Mouse (Mus musculus) stomach, embryonic 15.5 days (tissue): Measurements from ENCODE around the gene Bcor. TPM values are rescaled to one million over a fixed set of nuclear protein-coding genes. Genes with fewer than 3 reads are reported as not detected.

Experiments
- ATAC-seq: fragments of 200-750 bp; cut with Nextera tagmentation; 2 replicates; pipeline ENCODE4 v1.8.0; 2017; ENCODE audit warnings: low read depth, moderate number of reproducible peaks, moderate TSS enrichment; ENCODE audit not compliant: insufficient read depth, low FRiP score
- H3K27ac ChIP-seq: fragments of 300-500 bp; sonication (generic); 2 replicates; pipeline ENCODE4 v1.5.1; 2015; ENCODE audit warnings: mild to moderate bottlenecking, inconsistent platforms
- H3K27me3 ChIP-seq: fragments of 300-500 bp; sonication (generic); replicated peaks from 2 replicates; pipeline ENCODE4 v1.6.1; 2015; ENCODE audit warnings: inconsistent platforms
- H3K36me3 ChIP-seq: fragments of 300-500 bp; sonication (generic); 2 replicates; pipeline ENCODE4 v1.6.1; 2015; ENCODE audit warnings: inconsistent platforms
- H3K4me1 ChIP-seq: fragments of 300-500 bp; sonication (generic); 2 replicates; pipeline ENCODE4 v1.6.1; 2015; ENCODE audit warnings: inconsistent platforms
- H3K4me2 ChIP-seq: fragments of 300-500 bp; sonication (generic); 2 replicates; pipeline ENCODE4 v1.6.1; 2015; ENCODE audit warnings: mild to moderate bottlenecking, inconsistent platforms
- H3K4me3 ChIP-seq: fragments of 300-500 bp; sonication (generic); replicated peaks from 2 replicates; pipeline ENCODE4 v1.5.1; 2015; ENCODE audit warnings: inconsistent platforms
- H3K9ac ChIP-seq: fragments of 300-500 bp; sonication (generic); 2 replicates; pipeline ENCODE4 v1.6.1; 2015; ENCODE audit warnings: inconsistent platforms
- H3K9me3 ChIP-seq: fragments of 300-500 bp; sonication (generic); 2 replicates; pipeline ENCODE4 v1.6.1; 2016; ENCODE audit warnings: inconsistent platforms
- WGBS: fragments of 180-500 bp; shearing (Covaris S2); methylation state at CpG from one replicate; pipeline ENCODE4 v1.1.7; 2015; 5-methylcytosine and 5-hydroxymethylcytosine counted together
- polyA plus RNA-seq: library from polyadenylated mRNA; unstranded; fragments of >200 nt; fragmentation: Nextera tagmentation; extraction: Ambion mirVana; gene quantifications from 2 replicates; pipeline ENCODE4 v1.2.1, GENCODE M21; 2015

Bcor gene
- polyA plus RNA-seq, 1 experiment from 2014 or later, result 14.0 TPM

DNA sequence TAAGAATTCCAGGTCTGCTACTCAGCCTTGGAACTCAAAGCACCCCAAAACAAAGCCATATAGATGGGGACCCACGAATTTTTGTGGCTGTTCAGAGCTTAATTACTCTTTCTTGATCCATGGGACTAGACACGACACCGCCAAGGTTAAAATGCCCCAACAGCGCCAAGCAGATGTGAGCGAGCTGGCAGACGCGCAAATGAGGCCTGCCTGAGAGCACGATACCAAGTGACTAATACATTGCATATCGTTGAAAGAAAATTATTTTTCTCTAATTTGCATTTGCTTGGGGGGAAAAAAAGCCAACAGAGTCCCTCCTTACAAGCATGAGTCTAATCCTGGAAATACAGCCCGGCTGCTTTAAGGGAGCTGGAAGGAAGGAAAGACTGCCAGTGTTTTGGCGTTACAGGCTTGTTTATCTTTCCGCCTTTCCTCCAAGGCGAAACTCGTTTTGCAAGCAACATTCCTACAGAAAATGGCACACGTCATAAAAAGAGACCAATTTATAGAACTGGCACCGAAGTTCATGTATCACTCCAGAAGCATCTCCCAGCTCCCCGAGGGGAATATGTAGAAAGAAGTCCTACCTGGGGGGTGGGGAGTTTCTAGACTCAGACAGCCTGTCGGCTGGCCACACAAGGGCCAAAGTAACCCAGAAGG lies 92.2 kb downstream of the Bcor start:
- peak overlapping the region; percentile 35; the same call in 1 of the 2 replicates for H3K4me2 ChIP-seq

DNA sequence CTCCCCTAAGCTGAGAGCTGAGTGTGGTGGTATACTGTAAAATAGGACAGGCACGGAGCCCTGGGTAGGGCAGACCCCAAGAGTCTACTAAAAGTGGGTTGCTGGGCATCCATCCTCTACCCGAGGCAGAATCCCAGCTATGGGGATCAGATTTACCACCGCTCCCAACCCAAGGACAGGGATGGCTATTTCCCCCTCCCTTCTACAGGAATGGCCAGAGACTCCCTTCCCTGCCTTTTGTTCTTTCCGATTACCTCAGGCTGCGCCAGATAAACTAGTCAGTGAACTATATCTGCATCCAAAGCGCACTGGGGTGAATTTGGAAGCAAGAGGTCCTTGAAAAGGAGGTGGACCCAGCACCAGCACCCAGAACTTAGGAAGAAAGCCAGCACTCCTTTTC lies 93.1 kb downstream of the Bcor start:
- WGBS, result 27% methylated on average over 6 of the region's 6 CpGs
- ATAC-seq, result no peak
- no peak overlapping the region for H3K4me2 ChIP-seq
- no peaks in the 10 kb centered on the region for H3K9me3 ChIP-seq
- H3K4me3 ChIP-seq, result no peak overlapping the region
- H3K9ac ChIP-seq, result no peak overlapping the region
- no peak overlapping the region for H3K27ac ChIP-seq
- H3K4me1 ChIP-seq, result peaks cover 55% of the 10 kb centered on the region
- H3K27me3 ChIP-seq, result peaks cover 10% of the 10 kb centered on the region
- H3K36me3 ChIP-seq, result no peaks in the 10 kb centered on the region

More for the DNA sequence above, 92.2 kb downstream of the Bcor start:
- Histone ChIP-seq H3K27ac (peak overlapping the region; percentile 63), H3K4me3 (no peak overlapping the region), H3K36me3 (no peaks in the 10 kb centered on the region), H3K27me3 (peaks cover 10% of the 10 kb centered on the region; the same call in 1 of the 2 replicates), H3K9me3 (no peaks in the 10 kb centered on the region), H3K9ac (no peak overlapping the region), H3K4me1 (peaks cover 59% of the 10 kb centered on the region)
- ATAC-seq, result no peak
- 19% methylated on average over 18 of the region's 18 CpGs for WGBS

DNA sequence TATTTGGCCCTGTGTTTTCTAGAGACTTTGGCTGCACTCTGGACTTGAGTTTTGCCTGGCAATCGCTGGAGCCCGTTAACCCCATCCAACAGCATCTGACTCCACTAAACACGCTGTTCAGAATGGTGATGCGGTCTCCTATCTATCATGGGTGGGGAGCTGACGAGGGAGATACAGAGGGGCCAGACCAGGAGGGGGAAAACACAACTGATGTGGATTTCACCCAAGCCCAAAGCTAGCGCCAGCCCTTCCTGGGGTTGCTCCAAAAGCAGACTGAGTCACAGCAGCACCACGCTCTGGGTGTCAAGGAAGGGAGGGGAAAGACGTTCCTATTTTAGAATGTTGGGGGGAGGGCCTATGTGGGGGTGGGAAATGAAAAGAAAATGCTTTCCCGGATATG lies 94.4 kb downstream of the Bcor start:
- no peak for ATAC-seq
- Histone ChIP-seq H3K27me3 (peaks cover 10% of the 10 kb centered on the region), H3K4me2 (no peak overlapping the region), H3K9ac (no peak overlapping the region), H3K9me3 (no peaks in the 10 kb centered on the region), H3K36me3 (no peaks in the 10 kb centered on the region), H3K4me3 (no peak overlapping the region), H3K4me1 (peaks cover 49% of the 10 kb centered on the region), H3K27ac (no peak overlapping the region)
- WGBS, result 20% methylated on average over 9 of the region's 9 CpGs

DNA sequence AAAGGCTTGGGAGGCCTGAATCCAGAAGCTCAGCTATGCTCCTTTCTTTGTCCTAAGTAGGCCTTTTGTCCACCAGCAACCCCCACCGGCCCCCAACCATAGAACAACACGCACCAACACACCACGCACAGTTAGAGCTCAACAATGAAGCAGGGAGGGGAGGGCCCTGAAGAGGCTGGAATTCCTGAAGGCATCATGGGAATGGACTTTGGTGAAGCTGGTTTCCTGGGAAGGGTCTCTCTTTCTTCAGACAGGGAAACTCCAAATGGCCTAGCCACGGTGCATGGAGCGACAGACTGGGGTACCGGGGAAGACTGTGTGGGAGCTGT lies 97.3 kb downstream of the Bcor start:
- no peak for ATAC-seq
- Histone ChIP-seq H3K4me2 (no peak overlapping the region), H3K4me3 (no peak overlapping the region), H3K9ac (no peak overlapping the region), H3K27ac (no peak overlapping the region), H3K4me1 (peaks cover 28% of the 10 kb centered on the region), H3K9me3 (no peaks in the 10 kb centered on the region), H3K27me3 (no peaks in the 10 kb centered on the region; the same call in none of the 2 replicates), H3K36me3 (0 out of 2 replicates have a peak, but pooled peaks cover 3% of the 10 kb centered on the region)
- WGBS, result 51% methylated on average over 6 of the region's 6 CpGs

DNA sequence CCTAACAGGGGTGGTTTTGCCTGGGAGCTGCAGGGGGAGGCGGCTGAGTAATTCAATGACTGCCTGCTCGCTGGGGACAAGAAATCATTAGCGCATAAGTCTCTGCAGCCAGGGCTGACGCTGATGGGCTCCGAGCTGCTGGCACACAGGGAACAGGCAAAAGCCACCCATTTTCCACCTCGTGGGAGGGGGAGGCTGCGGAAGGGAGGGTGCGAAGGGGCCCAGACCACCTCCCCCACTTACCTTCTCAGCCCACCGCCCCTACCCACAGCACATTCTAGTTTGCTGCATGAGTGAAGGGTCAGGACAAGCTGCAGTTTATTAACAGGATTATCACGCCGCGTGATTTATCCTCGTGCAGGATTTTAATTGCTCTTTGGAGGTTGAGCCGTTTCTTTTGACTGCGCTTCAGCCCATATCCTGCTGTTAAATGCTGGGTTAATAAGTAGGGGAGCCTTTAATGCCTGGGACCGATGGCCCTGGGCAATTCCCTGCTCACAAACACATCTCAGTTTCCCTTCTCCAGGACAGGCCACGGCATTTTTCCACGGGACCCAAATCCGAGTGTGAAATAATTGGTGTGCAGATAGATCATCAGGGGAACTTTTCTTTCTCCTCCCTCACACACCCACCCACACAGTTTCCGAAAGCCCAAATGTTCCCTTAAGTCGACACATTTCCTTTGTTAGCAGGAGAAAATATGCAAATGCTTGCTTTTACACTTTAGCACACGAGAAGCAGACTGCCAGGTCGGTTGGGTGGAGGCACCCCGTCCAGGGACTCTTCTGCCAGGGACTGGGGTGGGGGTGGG lies 97.8 kb downstream of the Bcor start:
- no peak overlapping the region for H3K4me2 ChIP-seq
- 33% methylated on average over 24 of the region's 24 CpGs for WGBS
- no peak overlapping the region for H3K4me3 ChIP-seq
- no peaks in the 10 kb centered on the region for H3K9me3 ChIP-seq
- peaks cover 25% of the 10 kb centered on the region for H3K4me1 ChIP-seq
- no peak overlapping the region for H3K27ac ChIP-seq
- no peaks in the 10 kb centered on the region; the same call in none of the 2 replicates for H3K27me3 ChIP-seq
- no peak overlapping the region for H3K9ac ChIP-seq
- ATAC-seq, result no peak
- H3K36me3 ChIP-seq, result 0 out of 2 replicates have a peak, but pooled peaks cover 9% of the 10 kb centered on the region

DNA sequence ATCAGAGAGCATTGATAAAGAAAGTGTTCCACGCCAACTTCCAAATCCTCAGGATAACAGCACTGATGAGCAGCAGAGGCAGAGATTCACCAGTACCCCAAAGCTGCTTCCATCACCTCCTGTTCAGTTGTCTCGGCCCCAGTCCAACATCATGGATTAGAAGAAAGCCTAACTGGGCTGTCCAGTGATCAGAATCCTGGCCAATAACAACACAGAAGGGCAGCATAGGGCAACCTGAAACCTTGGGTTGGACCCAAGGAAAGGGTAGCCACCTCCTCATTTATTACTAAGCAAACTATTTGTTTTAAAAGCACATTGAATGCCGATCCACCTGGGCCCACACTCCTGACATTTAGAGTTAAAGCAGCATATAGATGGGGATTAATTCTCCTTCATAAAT lies 99.3 kb downstream of the Bcor start:
- H3K9me3 ChIP-seq, result no peaks in the 10 kb centered on the region
- H3K27me3 ChIP-seq, result no peaks in the 10 kb centered on the region; the same call in none of the 2 replicates
- WGBS, result 70% methylated on average over 3 of the region's 3 CpGs
- H3K4me1 ChIP-seq, result peaks cover 11% of the 10 kb centered on the region
- H3K27ac ChIP-seq, result no peak overlapping the region
- 0 out of 2 replicates have a peak, but pooled peaks cover 10% of the 10 kb centered on the region for H3K36me3 ChIP-seq
- no peak overlapping the region for H3K4me3 ChIP-seq
- H3K9ac ChIP-seq, result no peak overlapping the region
- H3K4me2 ChIP-seq, result no peak overlapping the region
- ATAC-seq, result no peak

DNA sequence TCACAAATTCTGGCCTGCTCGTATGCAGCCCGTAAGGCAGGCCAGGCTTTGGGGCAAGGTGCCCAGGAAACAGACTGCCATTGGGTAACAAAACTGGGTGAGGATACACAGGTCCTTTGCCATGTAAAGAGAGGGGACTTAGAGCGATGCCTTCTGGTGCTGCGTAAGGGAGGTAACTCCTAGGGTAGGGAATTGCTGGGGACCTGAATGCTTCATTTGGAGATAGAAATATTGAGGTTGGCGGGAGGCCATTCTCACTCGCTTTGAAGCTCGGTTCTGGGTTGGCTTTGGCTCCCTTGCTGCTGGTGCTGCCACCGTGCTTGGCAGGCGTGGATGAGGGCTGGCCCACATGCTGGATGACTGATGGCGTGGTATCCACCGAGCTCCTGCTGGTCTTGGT lies 102.9 kb downstream of the Bcor start:
- no peaks in the 10 kb centered on the region for H3K4me1 ChIP-seq
- WGBS, result 87% methylated on average over 11 of the region's 11 CpGs

DNA sequence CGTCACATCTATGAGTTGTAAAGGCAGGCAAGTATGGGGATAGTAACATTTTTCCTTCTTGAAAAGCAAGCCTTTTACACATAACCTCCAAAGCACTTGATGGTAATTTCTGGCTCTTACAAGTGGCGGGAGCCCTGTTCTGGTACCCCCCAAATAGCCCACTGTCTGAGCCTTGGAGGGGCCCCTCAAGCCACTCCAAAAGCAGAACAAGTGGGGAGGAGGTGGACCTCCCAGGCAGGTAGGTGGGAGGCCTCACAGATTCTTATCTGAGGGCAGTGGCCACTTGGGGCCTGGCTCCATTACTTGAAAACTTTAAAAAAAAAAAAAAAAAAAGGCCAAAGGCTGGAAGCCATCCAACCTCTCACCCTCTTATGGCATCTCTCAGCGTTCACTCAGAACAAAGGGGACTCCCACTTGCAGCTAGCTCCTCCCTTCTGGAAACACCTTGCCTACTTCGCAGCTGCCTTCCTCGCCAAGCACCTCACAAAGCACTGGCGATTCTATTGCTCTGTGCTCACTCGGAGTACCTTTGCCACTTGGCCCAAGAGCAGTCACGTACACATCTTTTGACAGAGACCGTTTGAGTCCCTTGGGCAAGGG lies 106.7 kb downstream of the Bcor start:
- no peak for ATAC-seq
- Histone ChIP-seq H3K4me2 (no peak overlapping the region), H3K4me1 (no peaks in the 10 kb centered on the region), H3K27me3 (no peaks in the 10 kb centered on the region), H3K9ac (no peak overlapping the region), H3K36me3 (0 out of 2 replicates have a peak, but pooled peaks cover 10% of the 10 kb centered on the region), H3K9me3 (no peaks in the 10 kb centered on the region), H3K4me3 (no peak overlapping the region), H3K27ac (no peak overlapping the region)
- WGBS, result 73% methylated on average over 9 of the region's 9 CpGs

More for the DNA sequence above, 102.9 kb downstream of the Bcor start:
- Histone ChIP-seq H3K27ac (no peak overlapping the region), H3K4me3 (no peak overlapping the region), H3K36me3 (0 out of 2 replicates have a peak, but pooled peaks cover 10% of the 10 kb centered on the region), H3K4me2 (no peak overlapping the region), H3K9ac (no peak overlapping the region), H3K27me3 (no peaks in the 10 kb centered on the region; the same call in 1 of the 2 replicates), H3K9me3 (no peaks in the 10 kb centered on the region)
- ATAC-seq, result no peak

DNA sequence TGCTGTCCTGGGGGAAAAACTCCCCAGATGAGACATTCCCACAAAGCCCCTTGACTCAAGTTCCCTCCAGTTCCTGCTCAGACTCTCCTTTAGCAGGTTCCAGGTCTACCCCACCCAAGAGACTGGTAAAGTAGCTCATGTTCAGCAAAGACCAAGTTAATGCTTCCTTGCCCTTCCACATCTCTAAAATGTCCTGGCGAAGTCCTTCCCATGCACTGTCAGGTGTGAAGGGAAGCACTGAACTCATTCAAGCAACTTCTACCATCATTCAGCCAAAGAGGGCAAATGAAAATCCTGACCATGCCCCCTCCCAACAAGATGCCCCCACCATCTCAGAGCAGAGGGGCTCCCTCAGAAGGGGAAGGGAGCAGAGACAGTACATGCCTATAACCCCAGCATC lies 107.5 kb downstream of the Bcor start:
- 0 out of 2 replicates have a peak, but pooled peaks cover 4% of the 10 kb centered on the region for H3K4me1 ChIP-seq
- 0 out of 2 replicates have a peak, but pooled peaks cover 5% of the 10 kb centered on the region for H3K36me3 ChIP-seq
- H3K4me3 ChIP-seq, result no peak overlapping the region
- ATAC-seq, result no peak
- H3K9me3 ChIP-seq, result no peaks in the 10 kb centered on the region
- H3K27ac ChIP-seq, result no peak overlapping the region
- no peak overlapping the region for H3K4me2 ChIP-seq
- H3K27me3 ChIP-seq, result no peaks in the 10 kb centered on the region
- no peak overlapping the region for H3K9ac ChIP-seq
- WGBS, result 93% methylated on average over 1 of the region's 1 CpGs

DNA sequence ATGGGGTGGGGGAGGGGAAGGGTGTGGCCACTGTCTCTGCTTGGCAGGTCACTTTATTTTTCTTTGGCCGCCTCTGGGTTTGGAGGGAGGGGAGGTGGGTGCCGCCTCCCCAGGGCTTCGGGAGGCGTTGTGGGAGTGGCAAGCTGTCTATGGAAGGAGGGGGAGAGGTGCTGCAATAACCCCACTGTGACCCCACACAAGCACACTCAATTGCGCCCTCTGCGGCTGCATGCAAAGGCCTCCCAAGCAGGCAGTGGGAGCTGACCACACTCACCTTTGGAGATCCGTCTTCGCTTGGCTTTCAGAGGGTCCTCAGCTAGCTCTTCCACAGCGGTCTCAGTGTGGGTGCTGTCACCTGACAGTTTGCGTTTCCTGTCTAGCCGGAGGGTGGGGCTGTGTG lies 111.4 kb downstream of the Bcor start:
- Histone ChIP-seq H3K27me3 (no peaks in the 10 kb centered on the region), H3K36me3 (no peaks in the 10 kb centered on the region), H3K4me2 (no peak overlapping the region), H3K4me1 (0 out of 2 replicates have a peak, but pooled peaks cover 4% of the 10 kb centered on the region), H3K27ac (no peak overlapping the region), H3K4me3 (no peak overlapping the region), H3K9me3 (no peaks in the 10 kb centered on the region), H3K9ac (no peak overlapping the region)
- ATAC-seq, result no peak
- 53% methylated on average over 11 of the region's 11 CpGs for WGBS

DNA sequence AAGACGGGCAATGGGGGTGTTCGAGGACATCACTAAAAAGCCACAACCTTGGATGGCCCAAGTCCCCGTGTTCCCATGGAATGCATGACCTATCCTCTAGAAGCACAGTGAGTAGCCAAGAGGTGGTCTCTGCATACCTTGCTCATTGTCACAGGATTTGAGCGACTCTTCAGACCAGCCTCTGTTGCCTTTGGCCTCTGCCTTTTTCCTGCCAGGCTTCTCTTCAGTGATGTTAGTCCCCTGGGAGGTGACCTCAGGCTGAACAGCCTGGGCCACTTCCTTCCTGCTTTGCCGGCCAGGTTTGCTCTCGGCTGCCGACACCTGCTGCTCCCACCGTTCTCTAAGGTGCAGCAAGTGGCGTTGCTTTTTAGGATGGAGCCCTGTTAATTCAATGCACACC lies 112.0 kb downstream of the Bcor start:
- Histone ChIP-seq H3K9ac (no peak overlapping the region), H3K36me3 (no peaks in the 10 kb centered on the region), H3K4me2 (no peak overlapping the region), H3K4me1 (0 out of 2 replicates have a peak, but pooled peaks cover 4% of the 10 kb centered on the region), H3K27ac (no peak overlapping the region), H3K27me3 (no peaks in the 10 kb centered on the region), H3K9me3 (no peaks in the 10 kb centered on the region), H3K4me3 (no peak overlapping the region)
- WGBS, result 48% methylated on average over 9 of the region's 9 CpGs
- no peak for ATAC-seq
